Mouse (Mus musculus): ENCODE measurements around the gene Wdr90. TPM values are rescaled to one million over a fixed set of nuclear protein-coding genes. Genes with fewer than 3 reads are reported as not detected.

The Wdr90 gene
- polyA plus RNA-seq, 1 experiment from 2014 or later, result 3.4 TPM

GRCm38 (mm10) chr17:25869954-25870353 lies 8.7 kb upstream of the Wdr90 start:
- Histone ChIP-seq H3K9me3 (ENCODE audit: low read length) (no peaks in the 10 kb centered on the region), H3K36me3 (replicated peaks; ENCODE audit: insufficient read depth, low read length) (no peaks in the 10 kb centered on the region), H3K4me1 (ENCODE audit: insufficient read depth) (peaks cover 31% of the 10 kb centered on the region), H3K9ac (replicated peaks) (no peak overlapping the region), H3K4me2 (ENCODE audit: low read depth, low read length) (no peak overlapping the region), H3K27ac (ENCODE audit: low read depth) (no peak overlapping the region), H3K4me3 (ENCODE audit: low read depth, low read length) (no peak overlapping the region), H3K27me3 (ENCODE audit: insufficient read depth, low read length) (no peaks in the 10 kb centered on the region)
- TF ChIP-seq EP300 (IDR thresholded peaks at IDR 0.05; ENCODE audit: low read depth), result no peak
- TF ChIP-seq CTCF (IDR thresholded peaks at IDR 0.05; ENCODE audit: low read depth), result no peak
- ATAC-seq, result no peak
- DNase-seq, result no peak
- WGBS (ENCODE audit: insufficient replicate concordance), result 84% methylated on average over 2 of the region's 2 CpGs

GRCm38 (mm10) chr17:25869498-25869897 lies 8.2 kb upstream of the Wdr90 start:
- Histone ChIP-seq H3K27ac (ENCODE audit: low read depth) (no peak overlapping the region), H3K9ac (replicated peaks) (no peak overlapping the region), H3K36me3 (replicated peaks; ENCODE audit: insufficient read depth, low read length) (no peaks in the 10 kb centered on the region), H3K4me3 (ENCODE audit: low read depth, low read length) (no peak overlapping the region), H3K4me1 (ENCODE audit: insufficient read depth) (peaks cover 30% of the 10 kb centered on the region), H3K27me3 (ENCODE audit: insufficient read depth, low read length) (no peaks in the 10 kb centered on the region), H3K9me3 (ENCODE audit: low read length) (no peaks in the 10 kb centered on the region), H3K4me2 (ENCODE audit: low read depth, low read length) (no peak overlapping the region)
- ATAC-seq (no peak), DNase-seq (no peak)
- no peak for TF ChIP-seq EP300 (IDR thresholded peaks at IDR 0.05; ENCODE audit: low read depth)
- no peak for TF ChIP-seq CTCF (IDR thresholded peaks at IDR 0.05; ENCODE audit: low read depth)
- 84% methylated on average over 8 of the region's 8 CpGs for WGBS (ENCODE audit: insufficient replicate concordance)

- DNase-seq (peak; percentile 79), ATAC-seq (peak; percentile 80)
- H3K4me2 ChIP-seq (ENCODE audit: low read depth, low read length), result peak within 1 kb of the TSS; percentile 96
Measured at GRCm38 (mm10) chr17:25868601-25869191, 7.4 kb upstream of the Wdr90 start, which contains the start of gene Mcrip2. Mcrip2 (minus strand) TSS chr17:25868764.

GRCm38 (mm10) chr17:25867836-25868600 lies 6.7 kb upstream of the Wdr90 start:
- TF ChIP-seq EP300 (IDR thresholded peaks at IDR 0.05; ENCODE audit: low read depth) (no peak), CTCF (IDR thresholded peaks at IDR 0.05; ENCODE audit: low read depth) (no peak)
- DNase-seq (peak; percentile 61), ATAC-seq (peak; percentile 64)
- H3K36me3 ChIP-seq (replicated peaks; ENCODE audit: insufficient read depth, low read length), result peaks cover 4% of the 10 kb centered on the region; the same call in 1 of the 2 replicates
- WGBS (ENCODE audit: insufficient replicate concordance), result under 1% methylated on average over 41 of the region's 42 CpGs
- H3K4me3 ChIP-seq (ENCODE audit: low read depth, low read length), result peak overlapping the region; percentile 76
- peak overlapping the region; percentile 96 for H3K4me2 ChIP-seq (ENCODE audit: low read depth, low read length)
- H3K4me1 ChIP-seq (ENCODE audit: insufficient read depth), result peaks cover 23% of the 10 kb centered on the region
- peak overlapping the region; percentile 90 for H3K27ac ChIP-seq (ENCODE audit: low read depth)
- H3K9ac ChIP-seq (replicated peaks), result peak overlapping the region; percentile 83
- H3K9me3 ChIP-seq (ENCODE audit: low read length), result no peaks in the 10 kb centered on the region
- no peaks in the 10 kb centered on the region for H3K27me3 ChIP-seq (ENCODE audit: insufficient read depth, low read length)

More at GRCm38 (mm10) chr17:25868601-25869191, 7.4 kb upstream of the Wdr90 start, which contains the start of gene Mcrip2:
- peak within 1 kb of the TSS; percentile 83 for H3K9ac ChIP-seq (replicated peaks)
- H3K27ac ChIP-seq (ENCODE audit: low read depth), result peak within 1 kb of the TSS; percentile 90
- H3K4me1 ChIP-seq (ENCODE audit: insufficient read depth), result peaks cover 23% of the 10 kb centered on the region
- peaks cover 4% of the 10 kb centered on the region; the same call in 1 of the 2 replicates for H3K36me3 ChIP-seq (replicated peaks; ENCODE audit: insufficient read depth, low read length)
- peak within 1 kb of the TSS; percentile 76 for H3K4me3 ChIP-seq (ENCODE audit: low read depth, low read length)
- H3K9me3 ChIP-seq (ENCODE audit: low read length), result no peaks in the 10 kb centered on the region
- under 1% methylated on average over 24 of the region's 24 CpGs for WGBS (ENCODE audit: insufficient replicate concordance)
- H3K27me3 ChIP-seq (ENCODE audit: insufficient read depth, low read length), result no peaks in the 10 kb centered on the region
- TF ChIP-seq CTCF (IDR thresholded peaks at IDR 0.05; ENCODE audit: low read depth) (no peak; the same call in 1 of the 2 replicates), EP300 (IDR thresholded peaks at IDR 0.05; ENCODE audit: low read depth) (no peak)

- Histone ChIP-seq H3K27ac (ENCODE audit: low read depth) (peak overlapping the region; percentile 90), H3K4me3 (ENCODE audit: low read depth, low read length) (peak overlapping the region; percentile 76), H3K9me3 (ENCODE audit: low read length) (no peaks in the 10 kb centered on the region), H3K36me3 (replicated peaks; ENCODE audit: insufficient read depth, low read length) (peaks cover 4% of the 10 kb centered on the region; the same call in 1 of the 2 replicates), H3K9ac (replicated peaks) (peak overlapping the region; percentile 83), H3K4me1 (ENCODE audit: insufficient read depth) (peaks cover 23% of the 10 kb centered on the region), H3K27me3 (ENCODE audit: insufficient read depth, low read length) (no peaks in the 10 kb centered on the region), H3K4me2 (ENCODE audit: low read depth, low read length) (peak overlapping the region; percentile 96)
- 6% methylated on average over 7 of the region's 7 CpGs for WGBS (ENCODE audit: insufficient replicate concordance)
- ATAC-seq (peak; percentile 17), DNase-seq (no peak)
- no peak for TF ChIP-seq EP300 (IDR thresholded peaks at IDR 0.05; ENCODE audit: low read depth)
- no peak for TF ChIP-seq CTCF (IDR thresholded peaks at IDR 0.05; ENCODE audit: low read depth)
Measured at GRCm38 (mm10) chr17:25867509-25867835, 6.2 kb upstream of the Wdr90 start.

GRCm38 (mm10) chr17:25866172-25866571 lies 4.9 kb upstream of the Wdr90 start:
- Histone ChIP-seq H3K4me2 (ENCODE audit: low read depth, low read length) (peak overlapping the region; percentile 96), H3K4me3 (ENCODE audit: low read depth, low read length) (no peak overlapping the region), H3K27ac (ENCODE audit: low read depth) (peak overlapping the region; percentile 26; the same call in 1 of the 2 replicates), H3K9me3 (ENCODE audit: low read length) (no peaks in the 10 kb centered on the region), H3K9ac (replicated peaks) (no peak overlapping the region), H3K36me3 (replicated peaks; ENCODE audit: insufficient read depth, low read length) (peaks cover 4% of the 10 kb centered on the region; the same call in 1 of the 2 replicates), H3K4me1 (ENCODE audit: insufficient read depth) (peaks cover 29% of the 10 kb centered on the region), H3K27me3 (ENCODE audit: insufficient read depth, low read length) (no peaks in the 10 kb centered on the region)
- TF ChIP-seq CTCF (IDR thresholded peaks at IDR 0.05; ENCODE audit: low read depth), result no peak
- TF ChIP-seq EP300 (IDR thresholded peaks at IDR 0.05; ENCODE audit: low read depth), result no peak
- ATAC-seq, result no peak
- 83% methylated on average over 3 of the region's 3 CpGs for WGBS (ENCODE audit: insufficient replicate concordance)
- DNase-seq, result no peak

Data from liver, postnatal 0 days (tissue).